Mouse (Mus musculus) heart, postnatal 4 days (tissue): ENCODE data around the gene Plekhh3. TPM values are rescaled to one million over a fixed set of nuclear protein-coding genes. Genes with fewer than 3 reads are reported as not detected.

Experiments used
- DNase-seq: peaks from one replicate; pipeline ENCODE4 v3.0.0; 2021
- total RNA-seq, 2 experiments: library from RNA; stranded (reverse); gene quantifications; 2 replicates each; pipeline ENCODE4 v1.2.3; 2021

Gene Plekhh3
- total RNA-seq, 2 experiments from 2014 or later, result 23.1 to 27.3 TPM

DNA sequence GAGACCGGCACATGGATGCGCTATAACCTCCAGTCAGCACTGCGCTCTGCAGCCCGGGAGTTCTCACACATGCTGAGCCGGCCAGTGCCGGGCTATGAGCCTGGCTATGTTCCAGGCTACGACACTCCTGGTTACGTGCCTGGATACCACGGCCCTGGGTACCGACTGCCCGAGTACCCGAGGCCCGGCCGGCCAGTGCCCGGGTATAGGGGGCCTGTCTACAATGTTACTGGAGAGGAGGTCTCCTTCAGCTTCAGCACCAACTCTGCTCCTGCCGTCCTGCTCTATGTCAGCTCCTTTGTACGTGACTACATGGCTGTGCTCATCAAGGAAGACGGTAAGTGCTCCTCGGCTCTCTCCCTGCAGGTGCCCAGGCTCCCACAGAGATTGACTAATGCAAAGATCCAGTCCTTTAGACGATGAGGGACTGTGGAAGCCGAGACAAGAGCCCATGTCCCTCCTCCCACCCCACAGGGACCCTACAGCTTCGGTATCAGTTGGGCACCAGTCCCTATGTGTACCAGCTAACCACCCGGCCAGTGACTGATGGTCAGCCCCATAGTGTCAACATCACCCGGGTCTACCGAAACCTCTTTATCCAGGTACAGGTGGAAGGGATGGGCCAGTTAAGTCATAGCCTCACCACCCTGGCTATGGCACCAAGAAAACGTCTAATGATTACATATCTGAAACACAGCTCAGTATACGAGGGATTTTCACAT is 15.5 kb upstream of the Plekhh3 start:
- no peak for DNase-seq

DNA sequence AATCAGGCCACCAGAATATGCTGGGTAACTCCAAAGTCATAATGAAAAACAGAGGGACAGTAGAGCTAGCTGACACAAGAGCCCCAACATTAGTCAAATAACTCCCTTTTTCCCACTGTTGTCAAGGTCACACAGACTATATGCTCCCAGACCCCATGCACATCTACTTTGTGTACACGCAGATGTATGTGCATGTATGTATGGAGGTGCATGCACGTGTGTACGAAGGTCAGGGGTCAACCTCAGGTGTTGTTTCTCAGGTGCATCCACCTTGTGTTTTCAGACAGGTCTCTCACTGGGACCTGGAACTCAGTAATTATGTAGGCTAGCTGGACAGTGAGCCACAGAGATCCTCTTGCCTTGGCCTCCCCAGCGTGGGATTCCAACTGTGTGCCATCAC is 14.3 kb upstream of the Plekhh3 start:
- no peak for DNase-seq

DNA sequence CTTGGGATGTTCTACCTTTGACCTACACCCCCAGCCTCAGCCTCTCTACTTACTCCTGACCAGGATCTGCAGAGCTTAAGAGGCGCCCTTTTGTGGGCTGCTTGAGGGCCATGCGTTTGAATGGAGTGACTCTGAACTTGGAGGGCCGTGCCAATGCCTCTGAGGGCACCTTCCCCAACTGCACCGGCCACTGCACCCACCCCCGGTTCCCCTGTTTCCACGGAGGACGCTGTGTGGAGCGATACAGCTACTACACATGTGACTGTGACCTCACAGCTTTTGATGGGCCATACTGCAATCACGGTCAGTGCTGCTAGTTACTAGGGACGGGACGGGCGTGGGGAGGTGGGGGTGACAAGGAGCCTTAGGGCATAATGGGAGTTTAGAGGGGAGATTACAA is 13.8 kb upstream of the Plekhh3 start:
- no peak for DNase-seq

DNA sequence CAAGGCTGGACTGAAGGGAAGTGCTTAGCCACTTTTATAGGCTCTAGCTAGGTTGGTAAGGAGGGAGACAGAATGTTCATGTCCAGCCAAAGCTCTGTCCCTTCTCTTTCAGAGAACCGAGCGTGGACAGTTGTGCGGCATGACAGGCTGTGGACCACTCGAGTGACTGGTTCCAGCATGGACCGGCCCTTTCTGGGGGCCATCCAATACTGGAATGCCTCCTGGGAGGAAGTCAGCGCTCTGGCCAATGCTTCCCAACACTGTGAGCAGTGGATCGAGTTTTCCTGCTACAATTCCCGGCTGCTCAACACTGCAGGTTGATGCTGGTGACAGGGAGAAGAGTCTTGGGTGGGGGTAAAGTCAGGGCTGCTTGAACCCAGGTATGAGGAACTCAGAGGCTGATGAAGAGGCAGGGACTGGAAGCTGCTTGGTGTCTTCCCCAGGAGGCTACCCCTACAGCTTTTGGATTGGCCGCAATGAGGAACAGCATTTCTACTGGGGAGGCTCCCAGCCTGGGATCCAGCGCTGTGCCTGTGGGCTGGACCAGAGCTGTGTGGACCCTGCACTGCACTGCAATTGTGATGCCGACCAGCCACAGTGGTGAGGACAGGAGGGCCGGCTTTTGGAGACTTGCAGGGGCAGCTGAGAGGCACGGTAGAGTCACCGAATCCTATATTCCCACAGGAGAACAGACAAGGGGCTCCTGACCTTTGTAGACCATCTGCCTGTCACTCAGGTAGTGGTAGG is 11.8 kb upstream of the Plekhh3 start:
- peak; percentile 70 for DNase-seq

DNA sequence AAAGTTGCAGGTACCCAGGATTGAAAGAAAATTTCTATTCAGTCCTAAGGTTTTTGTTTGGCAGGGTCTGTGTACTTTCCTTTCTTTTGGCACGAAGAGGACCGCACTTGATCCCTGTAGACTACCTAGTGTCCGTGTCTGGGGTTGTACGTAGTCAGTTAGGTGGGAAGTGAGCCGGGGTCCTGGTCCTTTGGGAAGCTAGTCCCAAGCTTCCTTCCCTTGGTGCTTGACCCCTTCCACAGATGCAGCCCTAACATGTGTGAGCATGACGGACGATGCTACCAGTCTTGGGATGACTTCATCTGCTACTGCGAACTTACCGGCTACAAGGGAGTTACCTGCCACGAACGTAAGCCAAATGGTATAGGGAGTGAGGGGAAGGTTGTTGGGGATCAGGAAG is 10.8 kb upstream of the Plekhh3 start:
- DNase-seq, result no peak

DNA sequence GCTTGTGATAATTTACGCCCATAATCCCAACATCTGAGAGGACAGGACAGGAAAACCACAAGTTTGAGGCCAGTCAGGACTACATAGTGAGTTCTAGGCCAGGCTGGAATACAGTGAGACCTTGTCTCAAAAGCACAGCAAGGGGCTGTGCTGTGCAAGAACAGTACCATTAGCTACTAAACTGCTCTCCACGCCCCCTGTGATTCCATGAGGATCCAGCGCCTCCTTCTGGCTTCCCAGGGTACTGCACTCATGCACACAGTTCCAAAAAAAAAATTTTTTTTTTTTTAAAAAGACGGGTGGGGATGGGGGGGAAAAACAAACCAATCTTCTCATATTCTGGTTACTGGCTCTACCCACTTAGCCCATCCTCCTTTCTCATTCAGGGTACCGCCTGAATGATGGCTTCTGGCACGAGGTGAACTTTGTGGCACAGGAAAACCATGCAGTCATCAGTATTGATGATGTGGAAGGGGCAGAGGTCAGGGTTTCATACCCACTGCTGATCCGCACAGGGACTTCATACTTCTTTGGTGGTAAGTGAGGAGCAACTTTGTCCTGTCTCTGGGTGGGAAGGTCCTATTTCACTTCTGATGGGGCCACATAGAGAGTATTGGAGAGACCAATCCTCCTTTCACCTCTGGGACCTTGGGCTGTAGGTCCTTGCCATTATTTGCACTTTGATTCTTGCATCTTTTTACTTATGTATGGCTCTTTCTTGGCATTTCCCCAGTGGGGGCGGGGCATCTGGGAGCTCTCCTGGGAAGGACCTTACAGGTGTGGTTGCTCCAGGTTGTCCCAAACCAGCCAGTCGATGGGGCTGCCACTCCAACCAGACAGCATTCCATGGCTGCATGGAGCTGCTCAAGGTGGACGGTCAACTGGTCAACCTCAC is 9.9 kb upstream of the Plekhh3 start:
- DNase-seq, result peak; percentile 86

DNA sequence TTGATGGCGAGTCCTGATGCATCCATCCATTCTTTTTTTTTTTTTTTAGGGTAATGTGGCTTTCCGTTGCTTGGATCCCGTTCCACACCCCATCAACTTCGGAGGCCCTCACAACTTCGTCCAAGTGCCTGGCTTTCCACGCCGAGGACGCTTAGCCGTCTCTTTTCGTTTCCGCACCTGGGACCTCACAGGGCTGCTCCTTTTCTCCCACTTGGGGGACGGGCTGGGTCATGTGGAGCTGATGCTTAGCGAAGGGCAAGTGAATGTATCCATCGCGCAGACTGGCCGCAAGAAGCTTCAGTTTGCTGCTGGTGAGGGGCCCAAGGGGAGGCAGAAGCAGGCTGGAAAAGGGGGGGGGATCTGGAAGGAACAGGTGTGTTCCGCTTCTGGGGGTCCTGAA is 9.1 kb upstream of the Plekhh3 start:
- no peak for DNase-seq

DNA sequence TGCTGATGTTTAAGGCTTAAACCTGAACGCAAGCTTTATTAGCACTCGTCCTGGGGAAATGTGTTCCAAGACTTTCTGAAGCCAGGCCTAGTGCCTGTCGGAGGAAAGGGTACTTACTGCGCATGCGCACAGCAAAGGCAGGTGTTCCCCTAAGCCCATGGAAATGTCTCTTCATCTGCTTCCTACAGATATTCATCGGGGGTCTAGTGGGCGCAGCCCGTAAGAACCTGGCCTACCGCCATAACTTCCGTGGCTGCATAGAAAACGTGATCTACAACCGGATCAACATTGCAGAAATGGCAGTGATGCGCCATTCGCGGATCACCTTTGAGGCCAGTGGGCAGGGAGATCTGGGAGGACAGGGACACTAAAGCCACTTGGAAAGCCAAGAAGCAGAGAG is 8.2 kb upstream of the Plekhh3 start:
- no peak for DNase-seq

DNA sequence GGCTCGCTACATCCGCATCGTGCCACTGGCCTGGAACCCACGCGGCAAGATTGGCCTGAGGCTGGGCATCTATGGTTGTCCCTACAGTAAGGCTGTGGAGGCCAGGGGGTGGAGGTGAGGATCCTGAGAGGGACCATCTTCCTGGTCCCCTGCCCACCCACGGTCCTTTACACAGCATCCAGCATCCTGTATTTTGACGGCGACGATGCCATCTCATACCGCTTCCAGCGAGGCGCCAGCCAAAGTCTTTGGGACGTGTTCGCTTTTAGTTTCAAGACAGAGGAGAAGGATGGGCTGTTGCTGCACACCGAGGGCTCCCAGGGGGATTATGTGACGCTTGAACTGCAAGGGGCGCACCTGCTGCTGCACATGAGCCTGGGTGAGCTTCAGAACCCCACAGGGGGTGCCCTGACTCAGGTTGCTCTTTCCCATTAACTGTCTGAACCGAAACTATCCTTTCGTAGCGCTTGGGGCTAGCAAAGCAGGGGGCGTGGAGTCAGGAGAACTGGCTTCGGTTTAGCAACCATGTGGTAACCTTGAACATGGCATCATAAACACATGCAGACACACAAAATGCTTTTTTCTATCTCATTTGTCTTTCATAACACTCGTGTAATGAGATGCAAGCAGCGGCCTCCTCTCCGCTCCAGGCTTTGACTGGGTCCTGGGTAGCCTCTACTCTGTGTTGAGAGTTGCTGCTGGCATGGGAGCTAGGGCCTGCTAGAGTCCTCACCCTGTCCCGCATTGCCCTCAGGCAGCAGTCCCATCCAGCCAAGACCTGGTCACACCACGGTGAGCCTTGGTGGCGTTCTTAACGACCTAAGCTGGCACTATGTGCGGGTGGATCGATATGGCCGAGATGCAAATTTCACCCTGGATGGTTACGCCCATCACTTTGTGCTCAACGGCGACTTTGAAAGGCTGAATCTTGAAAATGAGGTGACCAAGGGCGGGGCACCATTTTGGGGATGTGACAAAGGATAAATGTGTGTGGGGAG is 7.2 kb upstream of the Plekhh3 start:
- DNase-seq, result no peak

DNA sequence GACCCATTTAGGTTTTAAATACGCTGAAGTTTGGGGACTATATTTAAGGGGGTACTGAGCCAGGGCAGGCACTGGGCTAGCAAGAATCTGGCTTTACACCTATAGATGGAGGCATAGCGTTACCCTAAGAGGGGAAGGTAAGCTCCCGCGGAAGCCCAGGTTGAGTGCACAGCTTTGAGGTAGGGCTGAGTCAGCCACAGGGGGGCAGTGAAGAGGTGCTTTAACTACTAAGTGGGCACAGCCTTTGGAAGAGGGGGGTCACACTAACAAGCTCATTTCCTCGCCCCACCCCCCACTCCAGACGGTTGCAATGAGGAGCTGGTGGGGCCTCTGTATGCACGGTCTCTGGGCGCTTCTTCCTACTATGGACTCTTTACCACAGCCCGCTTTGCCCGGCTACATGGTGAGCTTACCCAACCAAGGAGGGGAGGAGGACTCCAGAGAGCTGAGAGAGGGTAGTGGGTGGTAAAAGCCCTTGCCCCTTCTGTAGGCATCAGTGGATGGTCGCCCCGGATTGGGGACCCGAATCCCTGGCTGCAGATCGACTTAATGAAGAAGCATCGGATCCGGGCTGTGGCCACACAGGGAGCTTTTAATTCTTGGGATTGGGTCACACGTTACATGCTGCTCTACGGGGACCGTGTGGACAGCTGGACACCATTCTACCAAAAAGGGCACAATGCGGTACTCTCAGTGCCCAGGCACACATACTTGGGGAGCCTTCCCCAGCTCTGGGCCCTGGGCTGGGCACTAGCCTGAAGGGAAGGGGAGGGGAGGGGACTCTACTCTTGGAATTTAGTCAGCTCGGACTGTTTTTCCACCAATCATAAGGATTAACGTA is 6.0 kb upstream of the Plekhh3 start:
- DNase-seq, result peak; percentile 74

DNA sequence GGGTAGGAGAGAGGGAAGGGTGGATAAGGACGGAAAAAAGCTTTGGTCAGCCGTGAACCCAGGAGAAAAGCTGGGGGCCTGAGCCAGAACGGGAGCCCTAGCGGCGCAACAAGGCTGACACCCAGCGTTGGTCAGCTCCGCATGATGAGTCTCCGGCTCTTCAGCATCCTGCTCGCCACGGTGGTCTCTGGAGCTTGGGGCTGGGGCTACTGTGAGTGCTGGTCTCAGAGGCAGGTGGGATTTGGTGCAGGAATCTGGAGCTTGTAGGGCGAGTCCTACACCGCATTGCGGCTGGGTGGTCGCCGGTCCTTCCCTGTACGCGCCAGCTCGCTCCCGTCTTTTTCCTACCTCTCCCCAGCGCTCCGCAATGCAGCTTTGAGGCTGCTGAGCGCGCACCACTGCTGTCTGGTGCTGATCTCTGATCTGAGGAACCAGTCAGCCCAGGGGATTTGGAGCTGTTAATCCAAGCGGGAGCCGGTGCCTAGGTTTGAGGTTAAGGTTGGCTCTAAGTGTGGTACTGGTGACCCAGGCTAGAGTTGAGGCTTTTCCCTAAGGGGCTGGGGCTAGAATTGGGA is 5.1 kb upstream of the Plekhh3 start:
- peak; percentile 63 for DNase-seq

DNA sequence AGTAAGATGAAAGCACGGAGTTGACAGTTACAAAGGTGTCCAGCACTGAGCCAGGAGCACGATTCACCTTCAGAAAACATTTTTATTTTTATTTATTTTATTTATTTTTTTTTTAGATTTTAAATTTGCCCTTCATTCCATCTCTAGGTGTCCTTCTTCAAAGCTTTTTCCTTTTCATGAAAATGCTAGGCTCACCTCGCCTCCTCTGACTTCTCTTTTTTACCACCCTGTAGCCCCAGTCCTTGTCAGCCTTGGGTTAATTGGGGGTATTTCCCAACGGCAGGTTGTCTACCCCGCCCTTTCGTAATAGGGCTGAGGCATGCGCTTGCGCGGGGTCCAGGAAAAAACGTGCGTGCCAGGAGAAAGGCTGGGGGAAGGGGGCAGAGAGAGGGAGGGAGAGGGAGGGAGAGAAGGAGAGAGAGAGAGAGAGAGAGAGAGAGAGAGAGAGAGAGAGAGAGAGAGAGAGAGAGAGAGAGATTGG is 4.5 kb upstream of the Plekhh3 start:
- no peak for DNase-seq

DNA sequence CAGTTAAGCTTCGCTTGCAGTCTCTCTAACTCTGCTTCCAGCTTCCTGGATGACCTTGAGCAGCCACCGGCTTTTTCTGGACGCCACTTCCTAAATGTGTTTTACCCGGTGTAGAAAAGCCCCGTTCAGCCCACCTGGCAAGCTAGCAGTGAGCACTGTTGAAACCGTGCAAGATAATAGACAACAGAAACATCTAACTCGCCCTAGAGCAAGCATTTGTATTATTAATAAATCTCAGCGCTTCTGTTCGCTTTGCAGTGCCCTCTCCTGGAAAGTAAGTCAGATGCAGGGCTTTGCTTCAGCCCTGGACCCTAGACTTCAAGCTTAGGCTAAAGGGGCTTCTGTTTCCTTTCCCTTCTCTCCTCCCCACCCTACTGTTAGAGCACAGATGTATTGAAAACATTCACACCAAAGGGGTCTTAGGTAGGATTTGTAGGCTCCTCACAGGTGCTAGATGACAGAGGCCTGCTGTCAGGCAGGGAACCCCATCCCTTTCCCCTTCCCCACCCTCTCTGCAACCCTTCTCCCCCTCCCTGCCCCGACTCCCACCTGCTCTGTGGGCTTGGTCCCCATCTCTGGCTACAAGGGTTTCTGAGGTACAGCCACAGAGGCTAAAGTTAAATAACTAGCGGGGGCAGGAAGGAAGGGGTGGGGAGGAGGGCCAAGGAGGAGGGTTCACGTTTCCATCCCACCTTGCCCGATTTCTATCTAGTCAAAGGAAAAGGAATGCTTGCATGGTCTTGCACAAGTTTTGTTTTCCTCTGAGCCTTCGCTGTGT is 3.9 kb upstream of the Plekhh3 start, which contains the start of gene Ccr10:
TSS of gene Ccr10 (minus strand) at position 593 of the 778 bp plus-strand sequence.
- no peak for DNase-seq

DNA sequence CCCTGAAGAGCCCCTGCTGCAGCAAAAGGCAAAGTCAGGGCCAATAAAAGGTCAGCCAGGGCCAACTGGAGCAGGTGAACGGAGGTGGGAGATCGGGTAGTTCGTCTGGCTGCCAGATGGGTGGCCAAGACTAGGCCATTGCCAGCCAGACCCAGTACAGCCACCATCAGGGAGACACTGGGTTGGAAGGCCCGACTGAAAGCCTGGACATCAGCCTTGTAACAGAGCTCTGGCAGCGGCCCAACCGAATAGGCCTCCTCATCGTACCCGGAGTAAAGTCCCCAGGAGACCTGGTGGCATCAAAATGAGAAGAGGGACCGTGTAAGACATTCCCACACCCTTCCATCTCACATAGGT is 3.2 kb upstream of the Plekhh3 start:
- no peak for DNase-seq

DNA sequence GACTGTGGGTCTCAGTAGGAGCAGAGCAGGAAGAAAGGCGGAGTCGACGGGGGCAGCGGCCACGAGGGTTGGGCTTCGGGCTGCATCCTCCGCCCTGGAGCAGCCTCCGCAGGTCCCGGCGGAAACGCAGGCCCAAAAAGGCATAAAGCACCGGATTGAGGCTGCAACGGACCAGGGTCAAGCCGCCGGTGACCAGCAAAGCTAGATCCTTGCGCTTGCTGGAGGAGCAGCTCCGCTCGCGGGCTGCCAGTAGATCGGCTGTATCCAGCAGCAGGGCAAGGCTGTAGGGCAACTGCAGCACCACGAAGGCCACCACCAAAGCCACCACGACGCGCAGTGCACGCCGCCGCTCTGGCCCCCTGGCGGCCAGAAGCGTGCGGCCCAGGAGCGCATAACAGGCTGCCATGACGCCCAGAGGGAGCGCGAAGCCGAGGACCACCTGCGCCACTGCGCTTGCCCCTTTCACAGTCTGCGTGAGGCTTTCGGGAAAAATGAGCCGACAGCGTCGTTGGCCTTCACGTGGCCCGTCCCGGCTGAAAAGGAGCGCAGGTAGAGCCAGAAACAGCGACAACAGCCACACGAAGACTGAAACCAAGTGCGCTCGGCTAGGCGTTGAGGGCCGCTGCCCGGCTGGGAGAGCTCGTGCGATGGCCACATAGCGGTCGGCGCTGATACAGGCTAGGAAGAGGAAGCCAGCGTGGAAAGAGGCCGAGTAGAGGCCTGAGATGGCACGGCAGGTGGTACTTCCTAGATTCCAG is 2.7 kb upstream of the Plekhh3 start:
- peak; percentile 83 for DNase-seq

DNA sequence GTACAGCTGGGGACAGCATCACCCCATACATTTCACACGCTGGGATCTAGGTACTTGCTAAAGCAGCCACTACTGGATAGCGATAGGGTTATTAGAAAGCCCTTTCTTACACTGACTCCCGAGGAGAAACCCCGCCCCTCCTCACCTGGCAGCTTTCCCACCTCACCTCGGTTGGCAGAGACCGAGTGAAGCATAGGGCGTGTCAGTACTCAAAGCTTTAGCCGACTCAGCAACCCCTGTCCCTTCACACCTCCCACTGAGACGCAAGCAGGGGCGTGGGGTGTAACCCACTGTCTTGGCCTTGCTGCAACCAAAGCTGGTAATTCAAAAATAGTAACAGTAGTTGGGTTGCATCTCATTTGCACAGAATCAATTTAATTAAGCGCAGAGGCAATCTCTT is 2.0 kb upstream of the Plekhh3 start:
- DNase-seq, result peak; percentile 63

DNA sequence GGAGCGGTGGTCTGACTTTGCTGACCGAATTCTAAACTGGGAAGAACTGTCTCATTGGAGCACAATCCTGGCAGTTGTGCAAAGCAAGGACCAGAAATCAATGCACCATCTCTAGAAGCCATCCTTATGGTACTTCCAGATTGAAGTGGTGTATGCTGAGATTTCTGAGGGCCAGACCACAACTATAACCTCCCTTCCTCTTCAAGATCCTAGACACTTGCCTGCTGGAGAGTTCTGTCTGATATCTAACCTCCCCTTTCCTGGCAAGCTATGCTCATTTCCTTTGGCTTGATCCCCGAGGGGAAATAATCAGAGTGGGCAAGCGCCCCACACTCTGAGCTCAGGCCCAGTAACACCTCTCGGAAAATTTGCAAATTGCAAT is 1.3 kb upstream of the Plekhh3 start:
- DNase-seq, result no peak

DNA sequence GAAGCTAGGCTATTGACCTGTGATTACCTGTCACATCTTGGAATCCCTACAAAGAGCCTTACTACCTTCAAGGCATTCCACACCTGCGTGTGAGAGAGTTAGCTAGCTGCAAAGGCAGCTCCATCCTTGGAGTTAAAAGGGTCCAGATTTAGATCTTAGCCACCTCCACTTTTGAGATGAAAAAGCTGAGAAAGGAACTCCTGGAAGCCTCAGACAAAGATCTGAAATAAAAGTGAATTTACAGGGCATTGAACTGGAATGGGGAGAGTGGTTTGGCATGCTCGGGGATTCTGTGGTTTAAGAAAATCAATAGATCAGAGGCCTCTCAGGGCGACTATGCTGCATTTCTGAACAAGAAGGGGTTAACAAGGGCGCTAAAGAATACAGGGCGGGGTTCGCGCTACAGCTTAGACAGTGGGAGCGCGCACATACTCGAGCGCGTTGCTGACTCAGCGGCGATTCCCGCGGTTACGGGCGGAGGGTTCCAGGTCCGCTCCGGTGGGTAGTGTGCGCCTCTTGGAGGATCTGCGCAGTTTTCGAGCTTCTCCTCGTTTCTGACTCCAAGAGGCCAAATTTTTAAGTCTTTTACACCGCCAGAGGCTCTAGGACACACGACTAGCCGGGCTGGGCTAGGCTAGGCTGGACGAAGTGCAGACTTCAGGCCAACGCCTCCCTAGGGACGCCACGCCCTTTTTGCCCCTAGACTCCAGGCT is 726 bp upstream of the Plekhh3 start:
- DNase-seq, result peak; percentile 73
